ENCODE assay signal across 26 mouse cellular contexts in the genomic region with DNA sequence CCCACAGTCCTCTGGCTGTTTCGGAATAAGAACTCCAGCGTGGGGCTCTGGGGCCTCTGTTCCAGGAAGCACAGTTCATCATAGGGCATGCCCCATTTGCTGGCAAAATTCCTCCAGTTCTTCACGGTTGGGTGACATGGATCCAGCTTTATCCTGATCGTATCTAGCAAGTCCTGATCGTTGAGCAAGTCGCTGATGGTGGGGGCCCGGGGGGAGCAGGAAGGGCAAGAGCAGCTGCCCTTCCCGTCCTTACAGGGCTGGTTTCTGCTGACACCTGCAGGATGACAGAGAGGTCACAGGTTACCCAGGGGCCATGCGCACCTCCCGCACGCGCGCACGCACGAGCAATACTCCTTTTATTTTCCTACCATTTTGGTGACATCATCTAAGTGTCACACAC. TPM values are rescaled to one million over a fixed set of nuclear protein-coding genes. Genes with fewer than 3 reads are reported as not detected.
DNase-seq lines count a peak whose midpoint lies in the region; ATAC-seq lines count a peak whose summit lies in the region.
"Had no signal": no experiment of that assay in that cellular context is flagged by ENCODE, and none has a peak within 500 bp of the region (broad histone marks: within the 10 kb centered on the region; RNA-seq: fewer than 3 reads in every experiment).

No protein-coding gene starts in this region.

- H3K27ac ChIP-seq in kidney, embryonic 14.5 days (ENCODE audit: low read depth, low read length), result no peak overlapping the region
- H3K27ac ChIP-seq: intestine, embryonic 15.5 days; layer of hippocampus, adult 2 months; limb, embryonic 12.5 days; liver, embryonic 12.5 days; midbrain, embryonic 10.5 days had no signal

- H3K9ac ChIP-seq in kidney, embryonic 14.5 days (ENCODE audit: low read depth, low read length), result no peak overlapping the region
- H3K9ac ChIP-seq: intestine, embryonic 15.5 days; limb, embryonic 12.5 days; liver, embryonic 12.5 days had no signal

- no peaks in the 10 kb centered on the region for H3K4me1 ChIP-seq in kidney, embryonic 14.5 days (ENCODE audit: control insufficient read depth, insufficient read depth, low read length)
- H3K4me1 ChIP-seq: intestine, embryonic 15.5 days; limb, embryonic 12.5 days; liver, embryonic 12.5 days had no signal

- WGBS in kidney, embryonic 14.5 days, result 48% methylated on average over 15 of the region's 15 CpGs

- no peaks in the 10 kb centered on the region for H3K9me3 ChIP-seq in kidney, embryonic 14.5 days (ENCODE audit: control insufficient read depth, low read length)
- H3K9me3 ChIP-seq: intestine, embryonic 15.5 days; limb, embryonic 12.5 days; liver, embryonic 12.5 days; midbrain, embryonic 10.5 days had no signal

- DNase-seq in left cerebral cortex, postnatal 4 days, result peak; percentile 5
- DNase-seq in left cerebral cortex, adult 18-20 months (ENCODE audit: low spot score in 2 of 2), result no peak
- peak; percentile 53 for DNase-seq in ZHBTc4 (ENCODE audit: low read depth, low spot score)
- DNase-seq in kidney, postnatal 25 days, result peak; percentile 76 to 93
- DNase-seq in c-Kit-positive CD71-positive TER-119-positive erythroid progenitor cells, embryonic 14.5 days (ENCODE audit: low spot score), result no peak
- no peak for DNase-seq in adrenal gland, adult (ENCODE audit: inconsistent age in 2 of 2, low spot score in 1 of 2)
- DNase-seq in gastrocnemius, adult 18-20 months (ENCODE audit: low spot score), result no peak
- DNase-seq: adrenal gland, postnatal 10 days; cerebellum, adult 2 months; heart, postnatal 4 days; lung, adult 18-20 months; lung, postnatal 10 days; right cerebral cortex, adult 18-20 months; right cerebral cortex, postnatal 4 days; thymus, adult 18-20 months had no signal

- no peaks in the 10 kb centered on the region for H3K27me3 ChIP-seq in kidney, embryonic 14.5 days (ENCODE audit: control insufficient read depth, insufficient read depth, low read length)
- H3K27me3 ChIP-seq: intestine, embryonic 15.5 days; limb, embryonic 12.5 days; liver, embryonic 12.5 days; Patski had no signal

- H3K36me3 ChIP-seq in kidney, embryonic 14.5 days (ENCODE audit: control insufficient read depth, insufficient read depth, low read length), result no peaks in the 10 kb centered on the region
- H3K36me3 ChIP-seq: intestine, embryonic 15.5 days; limb, embryonic 12.5 days; liver, embryonic 12.5 days; midbrain, embryonic 10.5 days had no signal

- intact Hi-C loops in left cerebral cortex, postnatal 4 days (cut with DNase I), result no loop called here

- H3K4me3 ChIP-seq in kidney, embryonic 14.5 days (ENCODE audit: low read length), result no peak overlapping the region
- H3K4me3 ChIP-seq: intestine, embryonic 15.5 days; layer of hippocampus, adult 2 months; limb, embryonic 12.5 days; liver, embryonic 12.5 days; midbrain, embryonic 10.5 days had no signal

- peak; percentile 46 for ATAC-seq in kidney, embryonic 14.5 days (ENCODE audit: low FRiP score, low TSS enrichment)
- ATAC-seq: activated CD4-positive, CD25-positive, alpha-beta regulatory T cell, adult 4 months; forebrain, embryonic 14.5 days; hindbrain, embryonic 16.5 days; intestine, embryonic 15.5 days; liver, embryonic 12.5 days; Patski had no signal

- no peak overlapping the region for H3K4me2 ChIP-seq in kidney, embryonic 14.5 days (replicated peaks; ENCODE audit: low read depth, low read length)
- H3K4me2 ChIP-seq: intestine, embryonic 15.5 days; limb, embryonic 12.5 days; liver, embryonic 12.5 days had no signal

RNA-seq across cellular contexts. Expression of gene Lgals8, which starts 13.6 kb away (rescaled TPM):
- total RNA-seq in left cerebral cortex, postnatal 4 days (2021), result 10 to 100 TPM; 27.8 to 30.4 TPM
- 10 to 100 TPM; 29.6 to 32.6 TPM for total RNA-seq in left cerebral cortex, adult 18-20 months (2021)
- polyA plus RNA-seq in kidney, embryonic 14.5 days (2014; fragmentation: Nextera tagmentation; extraction: Ambion mirVana), result 12.3 and 19.2 TPM in 2 replicates
- 10 to 100 TPM; 26.0 to 27.1 TPM for total RNA-seq in gastrocnemius, adult 18-20 months (2021)

RNA-seq across cellular contexts. Expression of gene Edaradd, which starts 41.9 kb away (rescaled TPM):
- 1 to 10 TPM; 2.6 to 3.4 TPM for total RNA-seq in left cerebral cortex, postnatal 4 days (2021)
- total RNA-seq in left cerebral cortex, adult 18-20 months (2021), result under 1 TPM; 0.12 to 0.16 TPM
- 1.7 and 2.4 TPM in 2 replicates for polyA plus RNA-seq in kidney, embryonic 14.5 days (2014; fragmentation: Nextera tagmentation; extraction: Ambion mirVana)
- not detected for total RNA-seq in gastrocnemius, adult 18-20 months (2021)
- total RNA-seq: gastrocnemius, adult 8-10 months had no signal
- polyA plus RNA-seq: cerebellum, adult 2 months; Patski had no signal

Comparison
In these comparisons a context has a peak if more than half of its experiments do, and no peak if none do; other contexts are left out.
1. DNase-seq: peak in left cerebral cortex, postnatal 4 days (single experiment), ZHBTc4 (single experiment) and kidney, postnatal 25 days (2 of 2); none in left cerebral cortex, adult 18-20 months (0 of 2), c-Kit-positive CD71-positive TER-119-positive erythroid progenitor cells, embryonic 14.5 days (single experiment), adrenal gland, adult (0 of 2) and gastrocnemius, adult 18-20 months (single experiment).